Mouse (Mus musculus) heart, adult 2 months (tissue): Measurements from ENCODE around the gene Ivns1abp. TPM values are rescaled to one million over a fixed set of nuclear protein-coding genes. Genes with fewer than 3 reads are reported as not detected.

Experiments
- DNase-seq, 2 experiments: peaks; one replicate each; pipeline ENCODE4 v3.0.0; 2021
- H3K27ac ChIP-seq: fragments of 200-600 bp; 2 replicates; pipeline ENCODE4 v1.8.1; 2022
- H3K27me3 ChIP-seq: fragments of 200-500 bp; 2 replicates; pipeline ENCODE4 v1.6.1; 2012; ENCODE audit warnings: mild to moderate bottlenecking, low read length, inconsistent platforms, mixed read lengths; ENCODE audit not compliant: control insufficient read depth, insufficient read depth
- H3K36me3 ChIP-seq: fragments of 200-500 bp; 2 replicates; pipeline ENCODE4 v1.6.1; 2012; ENCODE audit warnings: low read length, inconsistent platforms; ENCODE audit not compliant: control insufficient read depth, insufficient read depth
- H3K4me1 ChIP-seq: fragments of 200-500 bp; 2 replicates; pipeline ENCODE4 v1.6.1; 2011; ENCODE audit warnings: low read length; ENCODE audit not compliant: control insufficient read depth, insufficient read depth
- H3K4me3 ChIP-seq: fragments of 200-600 bp; 2 replicates; pipeline ENCODE4 v1.8.1; 2022
- H3K79me2 ChIP-seq: fragments of 200-500 bp; replicated peaks from 2 replicates; pipeline ENCODE4 v1.6.1; 2012; ENCODE audit warnings: mild to moderate bottlenecking, inconsistent platforms, low read length, moderate library complexity, mixed read lengths; ENCODE audit not compliant: control insufficient read depth, insufficient read depth
- H3K9ac ChIP-seq: fragments of 200-500 bp; 2 replicates; pipeline ENCODE4 v1.6.1; 2012; ENCODE audit warnings: low read depth, mild to moderate bottlenecking, control low read depth, inconsistent platforms, low read length, mixed read lengths
- CTCF ChIP-seq: fragments of 200-600 bp; IDR thresholded peaks from 2 replicates; pipeline ENCODE4 v1.8.1; 2022; ENCODE audit warnings: antibody characterized with exemption, mild to moderate bottlenecking, moderate library complexity
- EP300 ChIP-seq: fragments of 200-500 bp; IDR thresholded peaks from 2 replicates; pipeline ENCODE4 v1.6.1; 2011; ENCODE audit warnings: low read depth, low read length, control low read depth; ENCODE audit not compliant: insufficient read depth
- POLR2A ChIP-seq: fragments of 200-500 bp; IDR thresholded peaks from 2 replicates; pipeline ENCODE4 v1.6.1; 2011; ENCODE audit warnings: mild to moderate bottlenecking, low read depth, low read length, control low read depth; ENCODE audit not compliant: insufficient read depth
- WGBS: fragments of 180-500 bp; shearing (Covaris S2); methylation state at CpG from one replicate; pipeline ENCODE4 v1.1.7; 2018; 5-methylcytosine and 5-hydroxymethylcytosine counted together
- intact Hi-C: fragments of 180-260 bp; cut with DNase I; formaldehyde crosslinking; loops from one replicate; pipeline ENCODE4 v1.15.1; 2025
- polyA plus RNA-seq: library from polyadenylated mRNA; depleted of rRNA; stranded (reverse); fragments of >200 nt; gene quantifications from 2 replicates; pipeline ENCODE4 v1.2.3, GENCODE M21; 2012; rRNA removed
- total RNA-seq, 2 experiments: library from RNA; stranded (reverse); gene quantifications; 2 replicates each; pipeline ENCODE4 v1.2.3; 2021

Gene Ivns1abp
- total and polyA plus RNA-seq, 3 experiments = 259 to 843 (median 659) TPM

GRCm38 (mm10) chr1:151370573-151370972, 26.3 kb downstream of the Ivns1abp start:
- WGBS = 79% methylated on average over 3 of the region's 3 CpGs

GRCm38 (mm10) chr1:151371543-151371942, 27.3 kb downstream of the Ivns1abp start:
- no peak for DNase-seq
- intact Hi-C loops = no loop called here
- no peak for TF ChIP-seq EP300
- TF ChIP-seq POLR2A = no peak
- no peak for TF ChIP-seq CTCF
- 36% methylated on average over 5 of the region's 5 CpGs for WGBS
- H3K4me1 ChIP-seq = no peaks in the 10 kb centered on the region; the same call in none of the 2 replicates
- H3K79me2 ChIP-seq = no peaks in the 10 kb centered on the region
- no peak overlapping the region for H3K4me3 ChIP-seq
- H3K36me3 ChIP-seq = peaks cover 7% of the 10 kb centered on the region
- H3K27ac ChIP-seq = no peak overlapping the region
- no peaks in the 10 kb centered on the region for H3K27me3 ChIP-seq
- H3K9ac ChIP-seq = no peak overlapping the region

More at GRCm38 (mm10) chr1:151370573-151370972, 26.3 kb downstream of the Ivns1abp start:
- no peak for DNase-seq
- TF ChIP-seq EP300 = no peak
- TF ChIP-seq POLR2A = no peak
- TF ChIP-seq CTCF = no peak
- Histone ChIP-seq H3K9ac (no peak overlapping the region), H3K27me3 (no peaks in the 10 kb centered on the region), H3K27ac (no peak overlapping the region), H3K79me2 (no peaks in the 10 kb centered on the region), H3K4me3 (no peak overlapping the region), H3K4me1 (no peaks in the 10 kb centered on the region; the same call in none of the 2 replicates), H3K36me3 (peaks cover 10% of the 10 kb centered on the region)
- intact Hi-C loops = no loop called here

- Histone ChIP-seq H3K9ac (no peak overlapping the region), H3K79me2 (no peaks in the 10 kb centered on the region), H3K4me3 (no peak overlapping the region), H3K27ac (no peak overlapping the region), H3K4me1 (no peaks in the 10 kb centered on the region; the same call in none of the 2 replicates), H3K36me3 (peaks cover 4% of the 10 kb centered on the region), H3K27me3 (no peaks in the 10 kb centered on the region)
- DNase-seq = no peak
- intact Hi-C loops = no loop called here
- TF ChIP-seq CTCF (no peak), POLR2A (no peak), EP300 (no peak)
- 100% methylated on average over 1 of the region's 1 CpGs for WGBS
Observed at GRCm38 (mm10) chr1:151372823-151373222, 28.5 kb downstream of the Ivns1abp start.

GRCm38 (mm10) chr1:151377353-151377752, 33.1 kb downstream of the Ivns1abp start:
- Histone ChIP-seq H3K4me1 (no peaks in the 10 kb centered on the region), H3K27me3 (no peaks in the 10 kb centered on the region), H3K79me2 (no peaks in the 10 kb centered on the region), H3K27ac (no peak overlapping the region), H3K4me3 (no peak overlapping the region), H3K9ac (no peak overlapping the region), H3K36me3 (no peaks in the 10 kb centered on the region)
- no peak for DNase-seq
- peak; percentile 37 for TF ChIP-seq CTCF
- no peak for TF ChIP-seq POLR2A
- no peak for TF ChIP-seq EP300
- intact Hi-C loops = no loop called here
- WGBS = 94% methylated on average over 3 of the region's 3 CpGs

GRCm38 (mm10) chr1:151390029-151390428, 45.8 kb downstream of the Ivns1abp start:
- Histone ChIP-seq H3K4me3 (no peak overlapping the region), H3K9ac (no peak overlapping the region), H3K36me3 (no peaks in the 10 kb centered on the region), H3K4me1 (no peaks in the 10 kb centered on the region), H3K27ac (no peak overlapping the region), H3K27me3 (no peaks in the 10 kb centered on the region), H3K79me2 (no peaks in the 10 kb centered on the region)
- WGBS = 100% methylated on average over 1 of the region's 1 CpGs
- TF ChIP-seq POLR2A (no peak), CTCF (peak; percentile 76)
- intact Hi-C loops = loop anchor here (5.0 kb wide), 1 partner anchor 313 kb away; no protein-coding TSS in a partner anchor
- no peak for DNase-seq

GRCm38 (mm10) chr1:151409827-151410226, 65.5 kb downstream of the Ivns1abp start:
- WGBS = 90% methylated on average over 3 of the region's 3 CpGs
- DNase-seq = no peak
- intact Hi-C loops = no loop called here
- H3K9ac ChIP-seq = no peak overlapping the region
- no peak for TF ChIP-seq EP300
- no peak for TF ChIP-seq POLR2A
- no peak for TF ChIP-seq CTCF
- no peaks in the 10 kb centered on the region for H3K79me2 ChIP-seq
- H3K36me3 ChIP-seq = peaks cover 5% of the 10 kb centered on the region; the same call in 1 of the 2 replicates
- no peaks in the 10 kb centered on the region for H3K27me3 ChIP-seq
- H3K4me1 ChIP-seq = no peaks in the 10 kb centered on the region
- H3K27ac ChIP-seq = no peak overlapping the region
- H3K4me3 ChIP-seq = no peak overlapping the region

Other genes starting within 250 kb of the Ivns1abp start
- under 1 TPM; 0.29 to 0.80 TPM for gene Gm47985, start 161.9 kb upstream of the Ivns1abp start, total RNA-seq
- 1.1 and 3.2 TPM in 2 replicates for gene Gm47985, start 161.9 kb upstream of the Ivns1abp start, polyA plus RNA-seq
- not detected for gene Gm8947, start 152.1 kb upstream of the Ivns1abp start, total RNA-seq
- 0.15 TPM in 1 of 2 replicates, not detected in the other for gene Gm8947, start 152.1 kb upstream of the Ivns1abp start, polyA plus RNA-seq
- not detected for gene Gm47995, start 146.0 kb upstream of the Ivns1abp start, total RNA-seq
- gene Gm47995, start 146.0 kb upstream of the Ivns1abp start, polyA plus RNA-seq = 0.53 TPM in 1 of 2 replicates, not detected in the other
- not detected for gene 3110040M04Rik, start 140.4 kb upstream of the Ivns1abp start, total RNA-seq
- not detected in 2 replicates for gene 3110040M04Rik, start 140.4 kb upstream of the Ivns1abp start, polyA plus RNA-seq
- gene Gm47996, start 134.3 kb upstream of the Ivns1abp start, total RNA-seq = not detected
- not detected in 2 replicates for gene Gm47996, start 134.3 kb upstream of the Ivns1abp start, polyA plus RNA-seq
- 10 to 100 TPM in 1 of 2 experiments, 1 to 10 TPM in 1; 9.0 to 10.5 TPM for gene Swt1, start 84.0 kb downstream of the Ivns1abp start, total RNA-seq
- gene Swt1, start 84.0 kb downstream of the Ivns1abp start, polyA plus RNA-seq = 4.5 and 7.3 TPM in 2 replicates
- 10 to 100 TPM; 20.9 to 22.3 TPM for gene Trmt1l, start 84.1 kb downstream of the Ivns1abp start, total RNA-seq
- 12.5 and 17.6 TPM in 2 replicates for gene Trmt1l, start 84.1 kb downstream of the Ivns1abp start, polyA plus RNA-seq
- 10 to 100 TPM; 16.5 to 18.3 TPM for gene Rnf2, start 156.5 kb downstream of the Ivns1abp start, total RNA-seq
- gene Rnf2, start 156.5 kb downstream of the Ivns1abp start, polyA plus RNA-seq = 7.4 and 18.3 TPM in 2 replicates
- gene Fam129a, start 226.7 kb downstream of the Ivns1abp start, total RNA-seq = 10 to 100 TPM; 13.3 to 14.9 TPM
- 6.2 and 10.1 TPM in 2 replicates for gene Fam129a, start 226.7 kb downstream of the Ivns1abp start, polyA plus RNA-seq